Mouse (Mus musculus) heart, embryonic 14.5 days (tissue): ENCODE results near the gene Per3. TPM values are rescaled to one million over a fixed set of nuclear protein-coding genes. Genes with fewer than 3 reads are reported as not detected.

Experiments used
- ATAC-seq: fragments of 200-750 bp; cut with Nextera tagmentation; 2 replicates; pipeline ENCODE4 v1.8.0; 2017; ENCODE audit warnings: low read depth, moderate TSS enrichment; ENCODE audit not compliant: insufficient number of reproducible peaks, insufficient read depth, low FRiP score
- H3K27ac ChIP-seq, 2 experiments: fragments of 200-500 bp in 1 of 2; fragments of 300-500 bp in 1 of 2; sonication (generic) in 1 of 2; replicated peaks in 1 of 2; 2 replicates each; pipeline ENCODE4 v1.5.1; 2012 to 2014; ENCODE audit warnings: low read depth in 2 of 2, low read length in 2 of 2, control low read depth in 1 of 2, mild to moderate bottlenecking in 1 of 2, mixed read lengths in 1 of 2; ENCODE audit not compliant: control insufficient read depth in 1 of 2, insufficient read depth in 1 of 2
- H3K27me3 ChIP-seq: fragments of 300-500 bp; sonication (generic); 2 replicates; pipeline ENCODE4 v1.6.1; 2014; ENCODE audit warnings: mild to moderate bottlenecking, low read length, control low read depth; ENCODE audit not compliant: control insufficient read depth, insufficient read depth
- H3K36me3 ChIP-seq: fragments of 300-500 bp; sonication (generic); 2 replicates; pipeline ENCODE4 v1.6.1; 2014; ENCODE audit warnings: mild to moderate bottlenecking, control low read depth, low read length, mixed read lengths; ENCODE audit not compliant: control insufficient read depth, insufficient read depth
- H3K4me1 ChIP-seq, 2 experiments: fragments of 200-500 bp in 1 of 2; fragments of 300-500 bp in 1 of 2; sonication (generic) in 1 of 2; 2 replicates each; pipeline ENCODE4 v1.6.1; 2012 to 2014; ENCODE audit warnings: low read length in 2 of 2, control low read depth in 1 of 2, mixed read lengths in 1 of 2; ENCODE audit not compliant: control insufficient read depth in 2 of 2, insufficient read depth in 2 of 2
- H3K4me2 ChIP-seq: fragments of 300-500 bp; sonication (generic); 2 replicates; pipeline ENCODE4 v1.6.1; 2014; ENCODE audit warnings: mild to moderate bottlenecking, low read length
- H3K4me3 ChIP-seq, 2 experiments: fragments of 200-500 bp in 1 of 2; fragments of 300-500 bp in 1 of 2; sonication (generic) in 1 of 2; 2 replicates each; pipeline ENCODE4 v1.5.1; 2012 to 2014; ENCODE audit warnings: low read length in 2 of 2, mild to moderate bottlenecking in 2 of 2, control low read depth in 1 of 2, low read depth in 1 of 2, moderate library complexity in 1 of 2; ENCODE audit not compliant: control insufficient read depth in 1 of 2, insufficient read depth in 1 of 2
- H3K9ac ChIP-seq: fragments of 300-500 bp; sonication (generic); 2 replicates; pipeline ENCODE4 v1.6.1; 2014; ENCODE audit warnings: mild to moderate bottlenecking, low read length
- H3K9me3 ChIP-seq: fragments of 300-500 bp; sonication (generic); 2 replicates; pipeline ENCODE4 v1.6.1; 2016; ENCODE audit warnings: low read length, control low read depth; ENCODE audit not compliant: control insufficient read depth
- WGBS: fragments of 180-500 bp; shearing (Covaris S2); extraction: QIAGEN DNeasy Blood & Tissue Kit; methylation state at CpG from one replicate; pipeline ENCODE4 v1.1.7; 2014; 5-methylcytosine and 5-hydroxymethylcytosine counted together
- polyA plus RNA-seq: library from polyadenylated mRNA; unstranded; fragments of >200 nt; fragmentation: Nextera tagmentation; extraction: Ambion mirVana; gene quantifications from 2 replicates; pipeline ENCODE4 v1.2.1, GENCODE M21; 2014

The Per3 gene
- 10.4 and 11.3 TPM in 2 replicates for polyA plus RNA-seq

DNA sequence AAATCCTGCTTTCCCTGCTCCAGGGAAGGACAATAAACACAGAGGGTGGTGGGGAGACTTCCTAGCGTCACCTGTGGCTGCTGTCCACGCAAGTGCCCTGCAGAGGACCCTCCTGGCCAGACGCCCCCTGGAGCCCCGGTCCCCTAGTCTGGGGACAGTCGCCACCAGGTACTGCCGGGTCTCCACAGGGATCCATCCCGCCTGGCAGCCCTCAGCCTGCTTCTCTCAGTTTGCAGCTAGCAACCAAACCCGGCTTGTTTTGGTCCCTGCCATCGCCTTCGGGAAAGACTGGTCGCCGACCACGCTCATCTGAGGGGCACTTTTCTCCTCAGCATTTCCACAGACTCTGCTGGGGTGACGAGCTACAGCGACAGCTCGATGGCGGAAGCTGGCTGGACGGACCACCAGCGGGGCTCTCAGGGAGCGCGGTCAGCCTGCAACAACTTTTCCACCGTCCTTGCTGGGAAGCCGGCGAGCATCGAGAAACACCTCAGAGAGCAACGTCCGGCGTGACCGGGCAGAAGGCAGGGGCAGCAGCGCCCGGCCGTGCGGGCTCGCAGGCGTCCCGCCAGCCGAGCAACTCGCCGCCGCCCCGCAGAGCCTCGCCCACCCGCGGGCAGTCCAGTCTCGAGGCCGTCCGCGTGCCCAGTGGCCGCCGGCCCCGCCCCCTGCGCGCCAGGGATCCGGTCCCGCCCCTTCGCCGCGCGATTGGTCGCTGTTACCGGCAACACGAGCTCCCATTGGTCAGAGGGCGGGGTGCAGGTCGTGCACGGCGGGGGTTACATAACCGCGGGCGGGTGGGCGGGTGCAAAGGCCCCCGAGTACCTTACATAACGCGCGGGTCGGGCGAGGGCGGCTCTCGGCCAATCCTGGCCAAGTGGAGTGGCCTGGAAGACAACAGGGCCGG lies at the start of gene Per3:
TSS of gene Per3 (minus strand) at position 629 of the 907 bp plus-strand sequence.
- H3K27me3 ChIP-seq: no peaks in the 10 kb centered on the region
- ATAC-seq: peak; percentile 96
- H3K9ac ChIP-seq: peak within 1 kb of the TSS; percentile 78
- H3K36me3 ChIP-seq: peaks cover 30% of the 10 kb centered on the region
- WGBS: under 1% methylated on average over 79 of the region's 79 CpGs
- H3K4me2 ChIP-seq: peak within 1 kb of the TSS; percentile 93
- H3K4me1 ChIP-seq: peaks cover 7 to 21% of the 10 kb centered on the region in 2 experiments
- no peaks in the 10 kb centered on the region for H3K9me3 ChIP-seq
- peak within 1 kb of the TSS; percentile 68 to 70 for H3K27ac ChIP-seq
- peak within 1 kb of the TSS; percentile 58 to 78 for H3K4me3 ChIP-seq

DNA sequence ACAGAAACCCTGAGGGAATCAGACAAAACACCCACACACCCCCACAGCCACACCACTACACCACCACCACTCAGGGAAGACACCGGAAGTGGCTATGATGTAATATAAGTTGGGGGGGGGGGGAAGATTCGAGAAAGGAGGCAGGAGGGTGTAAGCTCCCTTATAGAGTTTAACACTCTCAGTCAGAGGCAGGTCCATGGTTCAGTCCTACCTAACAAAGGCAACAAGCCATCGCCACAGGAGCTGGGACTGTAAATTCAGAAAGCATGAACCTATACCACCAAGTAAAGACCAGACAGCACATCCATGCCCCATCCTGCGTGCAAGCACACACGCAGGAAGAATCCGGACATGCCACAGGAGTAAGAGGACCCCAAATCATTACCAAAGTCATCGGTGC lies 44.8 kb upstream of the Per3 start, which contains the start of gene Gm13090:
TSS of gene Gm13090 (plus strand) at position 301 of the 400 bp plus-strand sequence.
- Histone ChIP-seq H3K9me3 (no peaks in the 10 kb centered on the region), H3K9ac (peak within 1 kb of the TSS; percentile 25; the same call in 1 of the 2 replicates), H3K4me1 (peaks cover 21 to 45% of the 10 kb centered on the region in 2 experiments), H3K4me2 (peak within 1 kb of the TSS; percentile 1; the same call in 1 of the 2 replicates), H3K36me3 (peaks cover 37% of the 10 kb centered on the region), H3K27me3 (no peaks in the 10 kb centered on the region), H3K27ac (peak within 1 kb of the TSS; percentile 15 to 46; a peak in 3 of 4 replicates), H3K4me3 (no peak within 1 kb of the TSS)
- 84% methylated on average over 7 of the region's 7 CpGs for WGBS
- ATAC-seq: no peak

DNA sequence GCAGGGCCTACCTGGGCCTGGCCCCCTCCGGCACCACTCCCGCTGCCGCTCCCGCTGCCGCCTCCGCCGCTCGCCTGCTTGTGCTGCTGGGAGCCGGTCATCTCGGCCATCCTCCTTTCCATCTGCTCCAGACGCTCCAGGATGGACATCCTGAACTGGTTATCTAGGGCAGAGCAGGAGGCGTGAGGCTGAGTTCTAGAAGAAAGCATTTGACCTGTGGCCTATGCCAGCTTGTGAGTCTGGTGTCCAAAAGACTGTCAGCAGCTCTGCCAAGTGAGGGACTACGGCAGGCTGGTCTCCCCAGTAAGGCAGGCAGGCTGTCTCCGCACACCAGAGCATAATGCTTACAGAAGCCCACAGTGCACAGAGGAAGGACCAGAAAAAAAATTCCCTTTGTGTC lies 44.4 kb upstream of the Per3 start:
- WGBS: 73% methylated on average over 14 of the region's 14 CpGs
- Histone ChIP-seq H3K9me3 (no peaks in the 10 kb centered on the region), H3K4me3 (no peak overlapping the region), H3K27ac (peak overlapping the region in 1 of 2 experiments; percentile 46; a peak in 2 of 4 replicates), H3K4me2 (no peak overlapping the region), H3K9ac (0 out of 2 replicates have a peak overlapping the region, but pooled peaks have one; percentile 25), H3K36me3 (peaks cover 41% of the 10 kb centered on the region), H3K4me1 (peaks cover 24 to 50% of the 10 kb centered on the region in 2 experiments), H3K27me3 (no peaks in the 10 kb centered on the region)
- no peak for ATAC-seq

DNA sequence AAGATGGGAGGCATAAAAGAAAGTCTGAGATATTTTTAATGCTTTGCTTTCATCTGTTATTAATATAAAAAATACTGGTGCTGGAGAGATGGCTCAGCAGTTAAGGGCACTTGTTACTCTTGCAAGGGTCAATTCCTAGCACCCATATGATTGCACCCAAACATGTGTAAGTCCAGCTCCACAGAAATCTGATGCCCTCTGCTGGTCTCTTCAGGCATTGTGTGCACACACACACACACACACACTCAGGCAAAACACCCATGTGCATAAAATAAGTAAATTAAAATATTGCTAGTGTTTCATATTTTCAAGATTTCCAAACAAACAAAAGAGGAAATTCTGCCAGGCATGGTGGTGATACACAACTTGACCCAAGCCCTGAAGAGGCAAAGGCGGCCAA lies 42.9 kb upstream of the Per3 start:
- Histone ChIP-seq H3K27ac (no peak overlapping the region), H3K9me3 (no peaks in the 10 kb centered on the region), H3K36me3 (peaks cover 55% of the 10 kb centered on the region), H3K4me2 (no peak overlapping the region), H3K9ac (no peak overlapping the region), H3K4me1 (peaks cover 31 to 58% of the 10 kb centered on the region in 2 experiments), H3K27me3 (no peaks in the 10 kb centered on the region), H3K4me3 (no peak overlapping the region)
- ATAC-seq: no peak
- WGBS: 94% methylated on average over 1 of the region's 1 CpGs

- H3K4me3 ChIP-seq: no peak overlapping the region
- peak; percentile 31 for ATAC-seq
- WGBS: 32% methylated on average over 5 of the region's 5 CpGs
- peak overlapping the region; percentile 39 for H3K9ac ChIP-seq
- H3K4me1 ChIP-seq: peaks cover 15 to 28% of the 10 kb centered on the region in 2 experiments
- no peaks in the 10 kb centered on the region for H3K27me3 ChIP-seq
- H3K36me3 ChIP-seq: peaks cover 95% of the 10 kb centered on the region
- no peaks in the 10 kb centered on the region for H3K9me3 ChIP-seq
- peak overlapping the region; percentile 85 to 96 for H3K27ac ChIP-seq
- 0 out of 2 replicates have a peak overlapping the region, but pooled peaks have one; percentile 11 for H3K4me2 ChIP-seq
Measured at GRCm38 (mm10) chr4:151083027-151083426, 38.6 kb upstream of the Per3 start.

DNA sequence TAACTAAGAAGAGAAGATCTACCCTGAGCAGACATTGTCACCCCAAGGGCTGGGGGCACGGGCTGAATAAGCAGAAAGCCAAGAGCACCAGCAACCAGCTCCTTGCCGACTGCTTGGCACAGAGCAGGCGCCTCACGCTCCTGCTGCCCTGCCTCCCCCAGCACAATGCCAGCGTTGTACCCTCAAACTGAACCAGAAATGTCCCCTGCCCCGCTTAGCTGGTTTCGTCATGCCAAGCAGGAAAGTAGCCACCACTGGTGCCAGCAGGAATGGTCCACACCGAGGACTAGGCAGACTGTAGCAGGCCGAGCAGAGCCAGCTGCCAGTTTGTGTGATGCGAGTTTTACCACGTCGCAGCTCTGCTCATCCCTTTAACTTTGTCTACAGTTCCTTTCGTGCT lies 37.5 kb upstream of the Per3 start:
- Histone ChIP-seq H3K27me3 (no peaks in the 10 kb centered on the region), H3K36me3 (peaks cover 95% of the 10 kb centered on the region), H3K9me3 (no peaks in the 10 kb centered on the region), H3K4me2 (no peak overlapping the region), H3K4me3 (no peak overlapping the region), H3K9ac (no peak overlapping the region), H3K4me1 (peaks cover 15 to 28% of the 10 kb centered on the region in 2 experiments), H3K27ac (peak overlapping the region in 1 of 2 experiments; percentile 85; a peak in 3 of 4 replicates)
- 91% methylated on average over 13 of the region's 13 CpGs for WGBS
- ATAC-seq: no peak

DNA sequence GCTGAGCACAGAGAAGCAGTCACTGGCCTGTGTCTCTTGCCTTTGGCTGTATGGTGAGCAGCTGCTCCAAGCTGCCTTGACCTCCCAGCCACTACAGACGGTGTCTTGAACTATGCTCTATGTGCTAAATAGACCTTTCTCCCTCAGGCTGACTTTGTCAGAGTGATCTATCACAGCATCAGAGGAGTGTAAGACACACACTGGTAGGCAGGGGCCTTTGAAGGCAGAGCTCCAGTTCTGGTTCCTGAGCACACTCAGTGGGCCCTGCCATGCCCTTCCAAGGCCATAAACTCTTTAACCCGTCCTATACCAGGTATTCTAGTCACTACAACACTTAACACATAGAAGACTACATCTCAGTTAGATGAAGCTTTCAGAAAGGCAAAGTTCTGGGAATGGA lies 36.9 kb upstream of the Per3 start:
- Histone ChIP-seq H3K27me3 (no peaks in the 10 kb centered on the region), H3K4me3 (no peak overlapping the region), H3K4me1 (peaks cover 15 to 28% of the 10 kb centered on the region in 2 experiments), H3K27ac (no peak overlapping the region), H3K4me2 (no peak overlapping the region), H3K9me3 (no peaks in the 10 kb centered on the region), H3K9ac (no peak overlapping the region), H3K36me3 (peaks cover 96% of the 10 kb centered on the region)
- no peak for ATAC-seq
- WGBS: 81% methylated on average over 2 of the region's 2 CpGs
